Comparison of ENCODE assay signal across 14 mouse cellular contexts in the genomic region with DNA sequence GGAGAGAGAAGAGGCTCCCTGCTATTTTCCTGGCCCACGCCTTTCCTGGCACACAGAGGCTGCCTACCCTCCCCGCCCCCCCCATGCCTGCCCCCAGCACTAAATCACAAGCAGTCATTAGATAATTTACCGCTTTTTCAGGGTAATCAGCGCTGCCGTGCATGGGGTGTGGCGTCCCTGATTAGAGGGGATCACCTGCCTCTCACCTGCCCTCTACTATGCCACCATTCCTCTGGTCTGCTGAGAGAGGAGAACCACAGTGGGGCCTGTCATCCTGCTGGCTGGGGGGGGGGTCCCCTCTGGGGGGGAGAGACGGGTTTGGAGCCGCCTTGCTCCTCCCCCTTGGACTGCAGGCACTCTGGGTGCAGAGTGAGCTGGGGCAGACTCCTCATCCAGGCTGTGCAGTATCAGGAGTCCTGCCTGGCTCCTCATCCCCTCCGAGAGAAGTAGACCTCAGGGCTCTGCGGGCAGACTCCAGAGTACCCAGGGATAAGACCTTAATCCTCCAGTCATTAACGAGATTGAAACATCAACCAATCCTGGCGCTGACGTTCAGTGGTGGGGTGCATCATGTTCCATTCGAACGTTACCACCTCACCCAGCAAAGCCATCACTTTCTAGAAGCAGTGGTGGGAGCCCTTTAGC. TPM values are rescaled to one million over a fixed set of nuclear protein-coding genes. Genes with fewer than 3 reads are reported as not detected.
DNase-seq lines count a peak whose midpoint lies in the region; ATAC-seq and TF ChIP-seq lines count a peak whose summit lies in the region.
"Had no signal": no experiment of that assay in that cellular context is flagged by ENCODE, and none has a peak within 500 bp of the region (broad histone marks: within the 10 kb centered on the region; RNA-seq: fewer than 3 reads in every experiment).

No protein-coding gene starts in this region.

- no peak overlapping the region for H3K9ac ChIP-seq in embryonic facial prominence, embryonic 12.5 days
- H3K9ac ChIP-seq in midbrain, embryonic 11.5 days (ENCODE audit: low read length), result no peak overlapping the region
- H3K9ac ChIP-seq in hindbrain, embryonic 15.5 days, result 0 out of 2 replicates have a peak overlapping the region, but pooled peaks have one; percentile 16
- H3K9ac ChIP-seq: kidney, embryonic 15.5 days; liver, embryonic 13.5 days had no signal

- H3K27me3 ChIP-seq in embryonic facial prominence, embryonic 12.5 days, result no peaks in the 10 kb centered on the region
- H3K27me3 ChIP-seq in embryonic facial prominence, embryonic 10.5 days (replicated peaks; ENCODE audit: low read depth, poor library complexity, severe bottlenecking), result peaks cover 5% of the 10 kb centered on the region
- no peaks in the 10 kb centered on the region for H3K27me3 ChIP-seq in midbrain, embryonic 11.5 days (ENCODE audit: control insufficient read depth, insufficient read depth, low read length)
- peaks cover 10% of the 10 kb centered on the region; the same call in 1 of the 2 replicates for H3K27me3 ChIP-seq in midbrain, embryonic 10.5 days (ENCODE audit: low read depth, poor library complexity, severe bottlenecking)
- H3K27me3 ChIP-seq in hindbrain, embryonic 15.5 days, result no peaks in the 10 kb centered on the region
- no peaks in the 10 kb centered on the region for H3K27me3 ChIP-seq in kidney, adult 2 months (replicated peaks; ENCODE audit: control insufficient read depth, insufficient read depth, low read length)
- H3K27me3 ChIP-seq: CH12.LX; liver, embryonic 13.5 days had no signal

- no peaks in the 10 kb centered on the region for H3K9me3 ChIP-seq in embryonic facial prominence, embryonic 12.5 days
- no peaks in the 10 kb centered on the region for H3K9me3 ChIP-seq in embryonic facial prominence, embryonic 10.5 days
- no peaks in the 10 kb centered on the region for H3K9me3 ChIP-seq in midbrain, embryonic 11.5 days (ENCODE audit: control insufficient read depth, low read length)
- no peaks in the 10 kb centered on the region for H3K9me3 ChIP-seq in midbrain, embryonic 10.5 days (replicated peaks)
- no peaks in the 10 kb centered on the region for H3K9me3 ChIP-seq in hindbrain, embryonic 15.5 days
- H3K9me3 ChIP-seq: kidney, embryonic 15.5 days; liver, embryonic 13.5 days had no signal

- H3K4me2 ChIP-seq in embryonic facial prominence, embryonic 12.5 days (replicated peaks), result no peak overlapping the region
- no peak overlapping the region for H3K4me2 ChIP-seq in midbrain, embryonic 11.5 days
- H3K4me2 ChIP-seq in hindbrain, embryonic 15.5 days, result peak overlapping the region; percentile 28
- H3K4me2 ChIP-seq: kidney, embryonic 15.5 days; liver, embryonic 13.5 days had no signal

- WGBS in embryonic facial prominence, embryonic 12.5 days, result 27% methylated on average over 15 of the region's 15 CpGs
- 31% methylated on average over 15 of the region's 15 CpGs for WGBS in embryonic facial prominence, embryonic 10.5 days
- 37% methylated on average over 15 of the region's 15 CpGs for WGBS in midbrain, embryonic 11.5 days
- WGBS in midbrain, embryonic 10.5 days, result 38% methylated on average over 15 of the region's 15 CpGs
- 37% methylated on average over 15 of the region's 15 CpGs for WGBS in hindbrain, embryonic 15.5 days
- whole genome bisulfite sequencing in kidney, adult 2 months, result 35% methylated on average over 15 of the region's 15 CpGs

- peaks cover 24% of the 10 kb centered on the region for H3K4me1 ChIP-seq in embryonic facial prominence, embryonic 12.5 days
- H3K4me1 ChIP-seq in embryonic facial prominence, embryonic 10.5 days, result peaks cover 35% of the 10 kb centered on the region
- H3K4me1 ChIP-seq in midbrain, embryonic 11.5 days (ENCODE audit: control insufficient read depth, insufficient read depth, low read length), result peaks cover 22% of the 10 kb centered on the region
- peaks cover 48% of the 10 kb centered on the region for H3K4me1 ChIP-seq in midbrain, embryonic 10.5 days
- peaks cover 27% of the 10 kb centered on the region for H3K4me1 ChIP-seq in hindbrain, embryonic 15.5 days (replicated peaks)
- no peaks in the 10 kb centered on the region for H3K4me1 ChIP-seq in kidney, adult 2 months (ENCODE audit: control insufficient read depth, insufficient read depth, low read length)
- H3K4me1 ChIP-seq: liver, embryonic 13.5 days had no signal

- no peak for DNase-seq in embryonic facial prominence, embryonic 10.5 days (ENCODE audit: low spot score)
- peak; percentile 86 for DNase-seq in midbrain, embryonic 11.5 days (ENCODE audit: low spot score, missing footprints)
- DNase-seq in midbrain, embryonic 10.5 days (ENCODE audit: low spot score), result no peak
- DNase-seq in retina, postnatal 7 days (ENCODE audit: low read depth, low spot score), result peak; percentile 52
- no peak for DNase-seq in kidney, adult 2 months
- no peak for DNase-seq in frontal cortex, adult 2 months (ENCODE audit: extremely low spot score in 1 of 2, low spot score in 1 of 2)
- DNase-seq: cerebellum, adult 2 months; liver, embryonic 13.5 days; right cerebral cortex, adult 18-20 months had no signal

- H3K27ac ChIP-seq in embryonic facial prominence, embryonic 12.5 days, result no peak overlapping the region
- no peak overlapping the region for H3K27ac ChIP-seq in embryonic facial prominence, embryonic 10.5 days (replicated peaks)
- no peak overlapping the region for H3K27ac ChIP-seq in midbrain, embryonic 11.5 days (ENCODE audit: low read depth, low read length)
- no peak overlapping the region for H3K27ac ChIP-seq in midbrain, embryonic 10.5 days (replicated peaks)
- no peak overlapping the region for H3K27ac ChIP-seq in hindbrain, embryonic 15.5 days (replicated peaks)
- H3K27ac ChIP-seq in kidney, adult 2 months (ENCODE audit: insufficient read depth, low read depth, low read length), result no peak overlapping the region
- H3K27ac ChIP-seq: kidney, embryonic 15.5 days; liver, embryonic 13.5 days had no signal

- TF ChIP-seq POLR2A in kidney, adult 2 months (IDR thresholded peaks at IDR 0.05; ENCODE audit: low read depth, low read length), result no peak

- ATAC-seq in embryonic facial prominence, embryonic 12.5 days (ENCODE audit: insufficient number of reproducible peaks, insufficient read depth, low FRiP score, low TSS enrichment), result 0 out of 2 replicates have a peak, but pooled peaks have one; percentile 56
- no peak for ATAC-seq in midbrain, embryonic 11.5 days (ENCODE audit: low FRiP score)
- ATAC-seq in hindbrain, embryonic 15.5 days (ENCODE audit: low FRiP score, low read depth), result peak; percentile 37; the same call in 1 of the 2 replicates
- ATAC-seq: lung, postnatal 0 days had no signal

- H3K4me3 ChIP-seq in embryonic facial prominence, embryonic 12.5 days, result no peak overlapping the region
- no peak overlapping the region for H3K4me3 ChIP-seq in embryonic facial prominence, embryonic 10.5 days
- no peak overlapping the region for H3K4me3 ChIP-seq in midbrain, embryonic 11.5 days (ENCODE audit: low read depth, low read length)
- H3K4me3 ChIP-seq in midbrain, embryonic 10.5 days, result no peak overlapping the region
- H3K4me3 ChIP-seq in hindbrain, embryonic 15.5 days, result no peak overlapping the region
- H3K4me3 ChIP-seq in kidney, adult 2 months (ENCODE audit: insufficient read depth, low read depth, low read length), result no peak overlapping the region
- H3K4me3 ChIP-seq: kidney, embryonic 15.5 days; liver, embryonic 13.5 days had no signal

- no peaks in the 10 kb centered on the region for H3K36me3 ChIP-seq in embryonic facial prominence, embryonic 12.5 days
- H3K36me3 ChIP-seq in embryonic facial prominence, embryonic 10.5 days (replicated peaks), result no peaks in the 10 kb centered on the region
- H3K36me3 ChIP-seq in midbrain, embryonic 11.5 days (ENCODE audit: control insufficient read depth, insufficient read depth, low read length), result no peaks in the 10 kb centered on the region
- no peaks in the 10 kb centered on the region for H3K36me3 ChIP-seq in midbrain, embryonic 10.5 days
- H3K36me3 ChIP-seq in hindbrain, embryonic 15.5 days, result no peaks in the 10 kb centered on the region
- H3K36me3 ChIP-seq in kidney, adult 2 months (ENCODE audit: control insufficient read depth, insufficient read depth, low read length), result no peaks in the 10 kb centered on the region
- H3K36me3 ChIP-seq: kidney, embryonic 15.5 days; liver, embryonic 13.5 days had no signal

- TF ChIP-seq CTCF in kidney, adult 2 months (conservative IDR thresholded peaks at IDR 0.05; ENCODE audit: insufficient read depth, insufficient read length, low read depth, low read length), result no peak

RNA-seq across cellular contexts. Expression of a gene that starts 3.1 kb away (rescaled TPM):
- 1.6 and 1.8 TPM in 2 replicates for polyA plus RNA-seq in embryonic facial prominence, embryonic 12.5 days (2016; fragmentation: Nextera tagmentation; extraction: Ambion mirVana)
- 0.59 and 0.60 TPM in 2 replicates for polyA plus RNA-seq in embryonic facial prominence, embryonic 10.5 days (2016; fragmentation: Nextera tagmentation; extraction: Ambion mirVana)
- polyA plus RNA-seq in midbrain, embryonic 11.5 days (2014; fragmentation: Nextera tagmentation; extraction: Ambion mirVana), result 1.9 and 2.7 TPM in 2 replicates
- 1.7 and 2.1 TPM in 2 replicates for polyA plus RNA-seq in midbrain, embryonic 10.5 days (2016; fragmentation: Nextera tagmentation; extraction: Ambion mirVana)
- polyA plus RNA-seq in hindbrain, embryonic 15.5 days (2015; fragmentation: Nextera tagmentation; extraction: Ambion mirVana), result 2.5 and 2.8 TPM in 2 replicates
- 0.08 and 0.14 TPM in 2 replicates for polyA plus RNA-seq in kidney, adult 2 months (2012; rRNA removed)
- 0.60 and 0.67 TPM in 2 replicates for polyA plus RNA-seq in frontal cortex, adult 2 months (2012; rRNA removed)

Comparison
In these comparisons a context has a peak if more than half of its experiments do, and no peak if none do; other contexts are left out.
1. DNase-seq: peak in midbrain, embryonic 11.5 days (single experiment) and retina, postnatal 7 days (single experiment); none in embryonic facial prominence, embryonic 10.5 days (single experiment), midbrain, embryonic 10.5 days (single experiment), kidney, adult 2 months (single experiment) and frontal cortex, adult 2 months (0 of 2).